Mouse (Mus musculus) T-helper 17 cell (primary cell): Measurements from ENCODE around the gene Carns1.

Experiments
- in situ Hi-C, 2 experiments: fragments of 300-600 bp; cut with MboI, MseI; formaldehyde crosslinking; loops; 1 replicate in 1 of 2; 2 replicates in 1 of 2; pipeline ENCODE4 v1.15.1; 2025; ENCODE audit warnings: high pct_unique_total_duplicates in 2 of 2

Gene Carns1

DNA sequence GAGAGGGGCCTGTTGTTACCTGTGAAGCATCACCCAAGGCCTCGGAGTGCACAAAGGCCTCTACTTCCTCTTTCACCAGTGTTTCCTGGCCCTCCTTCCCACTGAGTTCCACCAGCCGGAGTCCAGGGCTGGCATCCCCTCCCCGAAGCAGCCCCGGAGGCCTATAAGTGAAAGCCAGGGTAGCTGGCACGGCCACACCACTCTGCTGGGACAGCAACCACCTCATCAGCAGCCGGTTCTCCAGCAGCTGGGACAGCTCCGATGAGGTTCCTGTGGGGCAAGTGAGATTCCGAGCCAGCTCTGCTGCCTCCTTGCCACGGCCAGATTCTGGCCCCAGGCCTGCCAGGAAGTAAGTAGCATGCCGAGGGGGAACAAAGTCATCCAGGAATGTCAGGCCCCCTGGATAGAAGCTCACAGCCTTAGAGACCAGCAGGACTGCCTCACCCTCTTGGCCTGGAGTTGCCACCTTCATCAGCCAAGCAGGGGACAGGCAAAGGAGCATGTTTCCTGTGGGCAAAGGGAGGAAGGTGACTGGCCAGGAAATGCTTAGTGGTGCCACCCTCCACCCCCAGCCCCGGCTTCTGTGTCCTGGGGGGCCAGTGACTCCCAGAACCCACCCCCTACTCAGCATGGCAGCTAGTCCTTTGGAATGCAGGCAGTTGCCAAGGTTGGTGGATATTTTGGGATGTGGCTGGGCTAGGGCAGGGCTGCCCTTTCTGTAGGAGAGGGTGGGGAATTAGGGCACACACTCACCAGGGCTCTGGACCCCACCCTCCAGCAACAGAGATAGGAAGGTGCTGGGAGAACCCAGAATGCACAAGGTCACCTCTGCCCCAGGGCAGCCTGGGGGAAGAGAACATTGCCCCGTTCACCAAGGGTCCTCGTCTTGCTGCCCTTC, 3.6 kb downstream of the Carns1 start:
- in situ Hi-C loops, result no loop called here

DNA sequence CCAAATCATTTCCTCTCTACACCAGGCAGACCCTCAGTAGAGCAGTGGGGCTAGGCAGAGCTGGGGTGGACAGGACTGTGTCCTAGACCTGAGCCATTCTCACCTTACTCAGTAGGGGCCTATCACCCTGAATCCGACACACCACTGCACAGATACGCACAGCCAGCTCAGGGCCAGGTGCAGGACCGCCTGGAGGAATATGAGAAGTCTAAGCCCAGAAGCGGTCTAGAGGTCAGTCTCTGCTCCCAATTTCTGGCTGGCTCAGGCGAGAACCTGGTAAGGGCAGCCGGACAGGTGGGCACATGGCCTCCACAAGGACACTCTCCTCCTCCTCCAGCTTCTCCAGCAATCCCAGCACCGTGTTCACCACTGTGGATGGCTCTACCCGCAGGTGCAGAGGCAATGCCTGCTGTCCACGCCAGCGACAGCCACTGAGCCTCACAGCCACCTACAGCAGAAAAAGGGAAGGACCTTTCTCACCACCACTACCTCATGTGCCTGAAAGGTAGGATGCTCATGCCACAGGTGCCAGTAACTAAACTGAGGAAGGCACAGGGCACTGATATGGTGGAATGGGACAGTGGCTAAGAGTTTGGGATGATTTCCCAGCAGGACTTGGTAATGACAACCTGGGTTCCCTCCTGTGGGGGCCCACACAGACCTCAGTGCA, 4.4 kb downstream of the Carns1 start:
- in situ Hi-C loops, result no loop called here

DNA sequence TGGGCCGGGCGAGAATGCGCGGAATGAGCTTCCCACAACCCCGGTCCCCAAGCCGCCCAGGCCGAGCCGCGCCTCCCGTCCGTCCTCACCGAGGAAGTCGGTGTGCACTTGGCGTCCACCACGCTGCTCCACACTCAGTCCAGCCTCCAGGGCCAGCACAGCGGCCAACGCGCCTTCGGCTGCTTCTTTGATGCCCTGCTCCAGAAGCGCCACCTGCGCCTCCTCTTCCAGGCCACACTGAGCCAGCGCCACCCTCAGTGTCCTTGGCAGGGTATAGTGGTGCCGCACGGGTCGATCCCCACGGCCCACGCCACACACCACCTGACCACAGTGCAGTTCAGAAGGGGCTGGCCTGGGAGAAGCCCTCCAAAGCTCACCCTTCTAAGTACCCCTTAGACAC, 5.5 kb downstream of the Carns1 start:
- in situ Hi-C loops, result no loop called here

DNA sequence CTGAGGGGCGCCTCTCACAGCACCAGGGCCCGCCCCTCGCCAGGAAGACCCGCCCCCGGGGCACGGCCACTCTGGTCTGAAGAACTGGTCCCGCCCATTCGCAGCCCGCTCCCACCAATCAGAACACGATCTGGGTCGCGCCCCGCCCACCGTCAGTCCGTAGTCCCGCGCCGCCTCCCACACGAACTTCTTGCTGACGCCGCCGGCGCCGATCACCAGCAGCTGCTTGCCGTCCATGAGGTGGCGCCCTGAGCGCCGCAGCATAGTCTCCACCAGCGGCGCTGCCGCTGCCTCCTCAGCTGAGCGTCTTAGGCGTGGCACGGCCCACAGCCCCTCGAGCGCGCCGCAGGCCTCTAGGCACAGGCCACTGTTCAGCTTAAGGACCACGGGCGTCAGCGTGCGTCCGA, 5.9 kb downstream of the Carns1 start:
- in situ Hi-C loops, result no loop called here

DNA sequence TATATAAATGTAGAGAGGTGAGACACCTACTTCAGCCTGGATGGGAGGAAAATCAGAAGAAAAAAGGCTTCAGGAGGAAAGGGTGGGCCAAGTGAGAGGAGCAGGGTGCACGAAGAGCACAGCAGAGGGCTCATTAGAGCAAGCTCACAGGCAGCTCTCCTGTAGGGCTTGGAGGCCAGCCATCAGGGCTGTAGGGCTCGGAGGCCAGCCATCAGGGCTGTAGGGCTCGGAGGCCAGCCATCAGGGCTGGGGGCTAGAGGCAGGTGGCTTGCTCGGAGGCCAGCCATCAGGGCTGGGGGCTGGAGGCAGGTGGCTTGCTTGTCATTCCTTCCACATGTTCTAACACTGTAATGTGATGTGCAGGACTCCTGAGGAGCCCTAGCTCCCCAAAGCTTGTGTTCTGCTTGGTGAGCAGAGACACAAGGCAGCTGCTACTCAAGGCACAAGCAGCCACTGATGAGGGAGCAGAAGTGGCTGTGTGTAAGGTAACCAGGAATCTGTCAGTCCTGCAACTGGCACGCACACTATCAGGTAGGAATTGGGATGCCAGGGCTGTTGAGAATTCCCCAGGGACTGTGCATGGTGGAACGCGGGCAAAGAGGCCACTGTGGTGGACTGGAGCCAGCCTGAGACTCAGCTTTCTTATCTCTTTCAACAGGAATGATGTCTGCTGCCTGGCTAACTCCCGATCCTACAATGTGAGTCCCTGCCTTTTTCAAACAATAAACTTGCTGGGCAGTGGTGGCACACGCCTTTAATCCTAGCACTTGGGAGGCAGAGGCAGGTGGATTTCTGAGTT, 8.4 kb downstream of the Carns1 start:
- in situ Hi-C loops, result no loop called here

DNA sequence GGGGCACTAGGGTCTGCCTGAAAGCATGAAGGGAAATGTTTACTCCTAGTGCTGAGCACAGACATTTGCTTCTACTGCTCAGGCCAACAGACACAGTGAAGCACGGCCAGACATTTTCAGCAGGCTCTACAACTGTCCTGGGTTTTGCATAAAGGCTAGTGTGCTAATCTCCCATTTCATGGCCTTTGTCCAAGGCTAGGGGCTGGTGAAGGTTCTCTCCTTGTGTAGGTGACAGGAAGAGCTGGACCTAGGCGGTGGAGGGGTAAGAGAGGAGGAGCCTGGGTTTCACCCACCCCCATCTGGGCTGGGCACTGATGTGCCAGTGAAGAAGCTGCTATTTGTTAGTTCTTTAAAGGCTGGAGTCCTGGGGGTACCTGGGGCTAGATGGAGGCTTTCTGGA, 10.6 kb downstream of the Carns1 start:
- in situ Hi-C loops, result no loop called here

DNA sequence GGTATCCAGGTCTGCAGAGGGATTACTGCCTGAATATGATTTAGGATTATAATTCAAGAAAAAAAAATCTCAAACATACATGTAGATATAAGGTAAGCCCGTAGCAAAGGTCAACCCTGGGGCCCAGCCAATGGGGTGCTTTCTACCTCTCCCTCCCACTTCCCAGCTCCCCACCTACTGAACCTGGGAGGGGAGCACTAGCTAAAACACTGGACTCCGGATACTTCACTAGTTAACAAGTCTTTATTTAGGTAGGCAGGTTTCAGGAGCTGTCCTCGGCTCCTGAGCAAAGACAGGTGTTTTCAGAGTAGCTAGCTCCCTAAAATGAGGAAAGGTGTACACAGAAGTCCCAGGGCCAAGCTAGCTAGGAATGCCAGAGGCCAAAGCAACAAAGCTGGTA, 11.2 kb downstream of the Carns1 start:
- in situ Hi-C loops, result no loop called here

DNA sequence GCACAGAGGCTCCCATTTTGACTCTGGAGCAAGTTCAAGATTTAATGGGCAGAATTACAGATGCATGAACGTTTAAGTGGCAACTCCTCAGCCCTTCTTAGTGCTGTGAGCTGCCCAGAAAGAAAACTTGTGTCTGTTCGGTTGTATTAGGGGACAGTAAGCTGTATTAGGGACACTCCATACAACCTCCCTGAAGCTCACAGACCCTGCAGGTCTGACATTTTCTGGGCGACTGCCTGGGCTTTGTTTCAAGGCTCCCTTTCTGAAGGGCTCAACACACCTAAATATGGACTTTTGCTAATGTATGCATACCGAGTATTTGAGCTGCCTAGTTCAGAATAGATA, 11.8 kb downstream of the Carns1 start:
- in situ Hi-C loops, result no loop called here

DNA sequence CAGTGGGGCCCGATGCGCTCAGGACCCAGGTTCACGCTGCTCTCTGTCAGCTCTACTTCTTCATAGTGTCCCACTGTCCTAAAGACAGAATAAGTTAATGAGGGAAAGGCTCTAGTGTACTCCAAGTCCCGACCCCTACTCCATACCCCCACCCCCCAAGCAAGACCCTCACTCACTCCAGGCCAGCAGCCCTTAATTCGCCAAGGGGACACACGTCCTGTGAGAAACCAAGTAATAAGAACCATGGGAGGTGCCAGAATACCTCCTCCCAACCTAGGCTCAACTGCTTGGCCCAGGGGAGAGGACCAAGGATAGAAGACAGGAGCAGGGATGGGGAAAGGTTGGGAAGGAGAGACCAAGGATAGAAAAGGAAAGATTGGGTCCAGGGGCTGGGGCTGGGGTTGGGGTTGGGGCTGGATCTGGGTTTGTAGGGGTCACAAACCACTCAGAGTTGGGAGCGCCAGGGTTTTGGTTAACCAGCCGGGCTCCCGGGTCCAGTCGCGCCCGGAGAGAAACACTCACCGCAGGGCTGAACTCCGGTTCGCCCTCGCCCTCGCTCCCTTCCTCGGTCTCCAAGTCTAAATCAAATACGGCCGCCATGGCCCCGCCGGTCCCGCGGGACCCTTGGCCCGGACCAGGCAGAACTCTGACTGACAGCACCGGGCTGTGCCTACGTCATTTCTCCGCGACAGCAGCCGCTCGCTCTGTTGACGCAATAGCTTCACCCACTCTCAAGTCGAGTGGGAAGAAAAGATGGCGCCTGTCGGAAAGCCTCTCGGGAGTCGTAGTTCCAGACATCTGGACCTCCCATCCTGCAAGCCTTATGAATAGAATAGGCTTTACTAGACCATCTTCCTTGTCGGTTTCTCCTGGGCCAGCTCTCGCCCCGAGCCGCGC, 12.4 kb downstream of the Carns1 start, which contains the start of gene Rps6kb2:
Gene Rps6kb2 (minus strand): TSS at position 709 of the 897 bp plus-strand sequence.
- in situ Hi-C loops, result no loop called here

DNA sequence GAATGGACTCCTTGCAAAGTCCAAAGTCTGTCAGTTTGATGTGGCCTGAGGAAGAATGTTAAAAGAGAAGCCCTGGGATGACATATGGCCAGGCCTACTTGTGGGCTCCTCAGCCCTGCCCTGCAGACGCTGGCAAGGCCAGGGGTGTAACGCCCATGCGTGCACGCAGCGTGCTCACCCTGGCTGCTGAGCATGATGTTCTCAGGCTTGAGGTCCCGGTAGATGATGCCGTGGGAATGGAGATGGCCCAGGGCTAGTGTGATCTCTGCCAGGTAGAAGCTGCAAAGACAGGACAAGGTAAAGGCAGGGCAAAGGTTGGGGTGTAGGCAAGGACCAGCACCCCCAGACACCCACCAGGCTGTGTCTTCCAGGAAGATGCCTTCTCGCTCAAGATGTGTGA, 16.2 kb downstream of the Carns1 start:
- in situ Hi-C loops, result no loop called here

DNA sequence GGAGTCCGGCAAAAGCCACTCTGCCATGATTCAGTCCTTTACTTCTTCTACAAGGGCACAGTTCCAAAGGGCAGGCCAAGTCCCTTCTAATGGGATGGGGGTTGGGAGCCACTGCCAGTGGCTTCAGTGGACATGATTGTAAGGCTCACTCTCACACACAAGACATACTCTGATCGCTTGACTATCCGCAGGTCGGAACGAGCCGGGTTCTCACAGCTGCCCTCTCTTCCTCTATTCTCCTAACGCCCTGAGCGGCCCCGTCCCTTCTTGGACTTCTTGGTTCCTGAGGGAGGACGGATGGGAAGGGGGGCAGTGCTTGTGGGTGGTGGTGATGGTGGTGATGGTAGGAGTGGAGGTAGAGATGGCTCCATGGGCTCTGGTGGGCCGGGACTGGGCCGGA, 18.5 kb downstream of the Carns1 start:
- in situ Hi-C loops, result no loop called here

DNA sequence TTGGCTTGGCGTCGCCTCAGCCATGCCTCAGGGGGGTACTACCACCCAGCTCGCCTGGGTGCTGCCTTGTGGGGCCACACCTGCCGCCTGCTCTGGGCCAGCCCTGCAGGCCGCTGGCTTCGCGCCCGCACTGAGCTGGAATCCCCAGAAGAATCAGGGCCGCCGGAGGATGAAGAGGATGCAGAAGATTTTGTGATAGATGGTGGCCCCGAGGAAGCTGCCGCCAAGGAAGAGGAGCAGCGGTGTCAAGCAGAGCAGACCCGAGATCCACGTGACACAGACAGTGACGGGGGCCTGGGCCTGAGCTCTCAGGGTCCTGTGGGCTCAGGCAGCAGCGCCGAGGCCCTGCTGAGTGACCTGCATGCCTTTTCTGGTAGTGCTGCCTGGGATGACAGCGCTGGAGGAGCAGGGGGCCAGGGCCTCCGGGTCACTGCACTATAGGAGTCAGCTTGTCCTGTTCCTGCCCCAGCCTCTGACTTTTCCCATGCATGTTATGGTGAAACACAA, 19.2 kb downstream of the Carns1 start:
- in situ Hi-C loops, result no loop called here

DNA sequence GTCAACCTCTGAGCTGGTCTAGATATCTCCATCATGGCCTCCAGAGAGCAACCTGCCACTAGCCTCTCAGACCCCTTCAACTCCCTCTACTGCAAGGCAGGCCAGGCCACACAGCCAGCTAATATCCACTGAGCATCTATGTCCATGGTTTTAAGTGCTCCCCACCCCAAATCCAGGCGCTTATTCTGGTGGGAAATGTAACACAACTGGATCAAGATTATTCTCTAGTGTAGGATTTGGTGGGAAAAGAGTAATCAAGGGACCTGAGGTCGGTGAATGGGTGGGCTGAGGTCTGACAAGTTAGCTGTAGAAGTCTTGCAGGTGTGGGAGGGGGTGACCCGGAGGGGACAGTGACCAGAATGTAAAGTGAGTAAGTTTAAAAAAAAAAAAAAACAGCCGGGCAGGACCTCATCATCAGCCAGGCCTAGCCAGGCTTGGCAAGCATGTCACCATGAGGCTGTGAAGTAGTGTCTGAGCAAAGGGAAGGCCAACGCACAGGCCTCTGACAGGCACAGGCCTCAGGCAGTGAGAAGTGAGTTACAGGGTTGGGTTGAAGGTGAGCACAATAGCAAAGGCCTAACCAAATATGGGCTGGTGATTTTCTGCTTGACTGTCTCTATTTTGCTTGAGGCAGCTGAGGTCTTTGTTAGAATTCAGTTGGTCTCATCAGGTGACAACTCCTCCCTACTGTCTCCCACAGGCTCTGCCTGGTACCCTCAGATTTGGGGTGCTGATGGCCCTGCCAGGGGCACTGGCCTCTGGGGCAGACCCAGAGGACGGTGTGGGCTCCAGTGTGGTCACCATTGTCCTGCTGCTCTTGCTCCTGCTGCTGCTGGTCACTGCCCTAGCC, 19.8 kb downstream of the Carns1 start:
- in situ Hi-C loops, result no loop called here

DNA sequence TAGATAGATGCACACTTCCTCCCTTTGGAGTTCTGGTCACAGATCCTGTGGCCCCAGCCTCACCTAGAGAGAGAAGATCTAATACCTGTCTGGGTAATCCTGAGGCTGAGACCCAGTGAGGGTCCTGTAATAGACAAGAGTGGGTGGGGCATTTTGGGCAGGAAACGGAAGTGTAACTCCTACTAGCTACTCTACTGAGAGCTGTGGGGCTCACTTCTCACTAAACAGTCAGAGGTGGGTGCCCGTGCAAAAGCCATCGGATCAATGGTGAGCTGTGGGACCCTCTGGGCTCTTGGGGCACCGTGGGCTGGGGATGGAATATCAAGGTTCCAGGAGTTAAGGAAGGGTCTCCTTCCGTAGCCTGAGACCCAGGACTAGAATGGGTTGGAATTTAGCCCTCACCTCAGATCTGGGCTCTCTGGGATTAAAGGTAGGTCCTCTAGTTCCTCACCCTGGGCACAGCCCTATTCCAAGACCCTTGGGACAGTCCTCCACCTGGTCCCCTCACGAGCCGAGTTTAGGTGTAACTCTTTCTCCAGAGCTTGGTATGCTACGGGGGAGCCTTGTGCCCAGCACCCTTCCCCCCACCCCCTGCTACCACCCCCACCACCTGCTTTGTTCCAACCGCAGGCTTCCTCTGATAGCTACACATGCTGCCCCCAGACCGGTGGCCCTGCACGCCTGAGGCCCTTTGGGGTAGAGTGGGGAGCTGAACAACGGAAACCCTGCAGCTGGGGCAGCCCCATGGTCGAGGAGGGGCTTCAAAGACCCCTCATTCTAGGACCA, 20.6 kb downstream of the Carns1 start:
- in situ Hi-C loops, result loop anchor here in 1 of 2 experiments (5.0 kb wide), 1 partner anchor 57 kb away; the partner anchor contains the start of genes Cdk2ap2 and Pitpnm1

DNA sequence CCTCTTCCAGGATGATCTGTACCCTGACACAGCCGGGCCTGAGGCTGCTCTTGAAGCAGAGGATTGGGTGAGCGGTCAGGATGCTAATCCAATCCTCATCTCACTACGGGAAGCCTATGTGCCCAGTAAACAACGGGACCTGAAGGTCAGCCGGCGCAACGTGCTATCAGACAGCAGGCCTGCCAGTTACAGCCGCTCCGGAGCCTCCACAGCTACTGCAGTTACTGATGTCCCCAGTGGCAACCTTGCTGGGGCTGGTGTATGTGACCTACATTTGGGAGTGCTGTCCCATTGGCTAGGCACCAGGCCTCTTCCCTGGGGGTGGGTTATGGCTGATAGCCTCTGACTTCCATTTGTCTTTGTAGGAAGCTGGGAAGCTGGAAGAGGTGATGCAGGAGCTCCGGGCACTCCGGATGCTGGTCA, 22.0 kb downstream of the Carns1 start, which contains the start of gene Ptprcap:
Gene Ptprcap (plus strand): TSS at position 373 of the 423 bp plus-strand sequence.
- in situ Hi-C loops, result loop anchor here in 1 of 2 experiments (5.0 kb wide), 1 partner anchor 56 kb away; the partner anchor contains the start of genes Cdk2ap2 and Pitpnm1

DNA sequence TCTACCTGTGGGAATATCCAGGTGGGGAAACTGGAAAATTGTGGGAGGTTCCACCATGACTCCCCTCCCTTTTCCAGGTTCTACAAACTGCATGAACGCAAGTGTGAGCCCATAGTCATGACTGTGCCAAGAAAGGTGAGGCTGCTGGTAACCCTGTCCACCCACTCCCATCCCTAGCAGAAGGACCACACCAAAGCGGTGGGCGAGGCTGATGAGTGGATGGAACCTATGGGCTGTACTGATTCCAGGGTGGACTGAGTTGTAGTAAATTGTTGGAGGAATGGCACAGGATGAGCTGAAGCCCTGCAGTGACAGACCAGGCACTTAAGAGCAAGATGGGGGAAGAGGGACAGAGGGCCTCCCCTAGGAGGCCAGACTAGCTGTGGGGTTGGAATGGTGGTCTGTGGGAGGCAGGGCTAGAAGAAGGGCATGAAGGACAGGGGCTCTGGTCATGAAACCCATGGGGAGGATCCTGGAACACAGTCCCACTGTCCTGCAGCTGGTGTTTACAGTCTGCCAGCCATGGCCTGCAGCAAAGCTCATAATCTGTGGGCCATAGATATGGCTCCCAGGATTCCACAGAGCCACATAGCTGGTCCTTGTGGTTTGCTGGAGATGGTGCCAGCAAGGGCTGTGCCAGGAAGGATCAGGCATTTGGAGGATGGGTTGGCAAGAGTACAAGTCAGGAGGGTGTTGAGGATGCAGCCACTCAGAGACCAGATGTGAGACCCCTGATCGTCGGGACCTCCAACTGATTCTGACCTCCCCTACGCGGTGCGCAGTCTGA, 22.6 kb downstream of the Carns1 start:
- in situ Hi-C loops, result loop anchor here in 1 of 2 experiments (5.0 kb wide), 1 partner anchor 55 kb away; the partner anchor contains the start of genes Cdk2ap2 and Pitpnm1

DNA sequence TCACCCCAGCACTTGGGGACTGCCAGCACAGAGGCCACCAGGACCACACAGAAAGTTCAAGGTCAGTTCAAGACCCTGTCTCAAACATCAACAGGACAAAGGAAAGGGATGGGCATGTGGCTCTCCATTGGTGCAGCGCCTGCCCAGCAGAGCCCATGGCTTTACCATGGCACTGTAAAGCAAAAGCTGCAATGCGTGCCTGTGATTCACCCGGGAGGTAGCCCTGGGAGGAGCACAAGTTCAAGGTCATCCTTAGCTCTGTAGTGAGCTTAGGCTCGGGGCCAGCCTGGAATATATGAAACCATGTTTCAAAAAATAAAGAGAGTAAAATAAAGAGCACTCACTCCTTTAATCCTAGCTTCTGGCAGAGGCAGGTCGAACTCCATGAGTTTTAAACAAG, 23.4 kb downstream of the Carns1 start:
- in situ Hi-C loops, result loop anchor here in 1 of 2 experiments (5.0 kb wide), 1 partner anchor 55 kb away; the partner anchor contains the start of genes Cdk2ap2 and Pitpnm1

DNA sequence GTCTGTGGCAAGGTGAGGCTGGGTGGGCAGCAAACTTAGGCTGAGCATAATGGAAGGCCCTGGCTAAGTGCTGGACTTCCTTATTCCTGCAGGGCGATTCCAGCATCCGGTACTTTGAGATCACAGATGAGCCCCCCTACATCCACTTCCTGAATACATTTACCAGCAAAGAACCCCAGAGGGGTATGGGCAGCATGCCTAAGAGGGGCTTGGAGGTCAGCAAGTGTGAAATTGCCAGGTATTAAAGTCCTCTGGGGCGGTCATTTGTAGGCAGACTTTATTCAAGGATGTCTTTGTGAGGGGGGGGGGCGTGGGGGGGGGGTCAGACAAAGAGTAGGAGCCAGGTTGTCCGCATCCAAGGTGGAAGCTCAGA, 23.8 kb downstream of the Carns1 start:
- in situ Hi-C loops, result loop anchor here in 1 of 2 experiments (5.0 kb wide), 1 partner anchor 54 kb away; the partner anchor contains the start of genes Cdk2ap2 and Pitpnm1
